Mouse (Mus musculus) cortical plate, adult 2 months (tissue): ENCODE measurements around the gene Plekhg3.

Source experiments
- CTCF ChIP-seq: fragments of 200-500 bp; IDR thresholded peaks from 2 replicates; pipeline ENCODE4 v1.5.1; 2011; ENCODE audit warnings: mild to moderate bottlenecking, control low read depth, low read length; ENCODE audit not compliant: insufficient read depth; ENCODE audit errors: extremely low read depth
- POLR2A ChIP-seq: fragments of 200-500 bp; IDR thresholded peaks from 2 replicates; pipeline ENCODE4 v1.6.1; 2011; ENCODE audit warnings: mild to moderate bottlenecking, low read length, control low read depth; ENCODE audit not compliant: insufficient read depth; ENCODE audit errors: extremely low read depth

DNA sequence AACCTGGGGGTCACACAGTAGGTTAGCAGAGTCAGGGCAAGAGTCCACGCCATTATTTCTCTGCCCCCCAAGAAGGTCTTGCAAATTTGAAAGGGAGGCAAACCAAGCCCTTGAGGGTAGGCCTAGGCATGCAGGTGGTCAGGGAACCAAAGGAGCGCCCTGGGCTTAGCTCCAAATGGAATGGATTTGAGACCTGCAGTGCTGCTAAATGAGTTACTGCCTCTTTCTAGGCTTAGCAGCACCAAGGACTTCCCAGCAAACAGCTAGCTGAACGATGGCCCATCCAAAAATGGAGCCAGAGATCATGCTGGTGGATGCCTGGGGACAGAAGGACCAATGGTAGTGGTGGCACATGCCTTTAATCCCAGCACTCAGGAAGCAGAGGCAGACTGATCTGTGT lies 60.3 kb downstream of the Plekhg3 start:
- no peak for TF ChIP-seq POLR2A
- TF ChIP-seq CTCF: no peak
